Mouse (Mus musculus) kidney, postnatal 25 days (tissue): ENCODE measurements around the gene E130116L18Rik.
A peak's percentile ranks its signal among the peaks of the same experiment; 100 is the strongest.
"Not testable (repeated sequence)": the region's sequence is repeated elsewhere in the genome, so short reads cannot be mapped to it uniquely, and the experiment has no call there.

ENCODE experiments used
- DNase-seq, 2 experiments: peaks; one replicate each; pipeline ENCODE4 v3.0.0; 2021; ENCODE audit warnings: mixed read lengths in 2 of 2

E130116L18Rik gene

DNA sequence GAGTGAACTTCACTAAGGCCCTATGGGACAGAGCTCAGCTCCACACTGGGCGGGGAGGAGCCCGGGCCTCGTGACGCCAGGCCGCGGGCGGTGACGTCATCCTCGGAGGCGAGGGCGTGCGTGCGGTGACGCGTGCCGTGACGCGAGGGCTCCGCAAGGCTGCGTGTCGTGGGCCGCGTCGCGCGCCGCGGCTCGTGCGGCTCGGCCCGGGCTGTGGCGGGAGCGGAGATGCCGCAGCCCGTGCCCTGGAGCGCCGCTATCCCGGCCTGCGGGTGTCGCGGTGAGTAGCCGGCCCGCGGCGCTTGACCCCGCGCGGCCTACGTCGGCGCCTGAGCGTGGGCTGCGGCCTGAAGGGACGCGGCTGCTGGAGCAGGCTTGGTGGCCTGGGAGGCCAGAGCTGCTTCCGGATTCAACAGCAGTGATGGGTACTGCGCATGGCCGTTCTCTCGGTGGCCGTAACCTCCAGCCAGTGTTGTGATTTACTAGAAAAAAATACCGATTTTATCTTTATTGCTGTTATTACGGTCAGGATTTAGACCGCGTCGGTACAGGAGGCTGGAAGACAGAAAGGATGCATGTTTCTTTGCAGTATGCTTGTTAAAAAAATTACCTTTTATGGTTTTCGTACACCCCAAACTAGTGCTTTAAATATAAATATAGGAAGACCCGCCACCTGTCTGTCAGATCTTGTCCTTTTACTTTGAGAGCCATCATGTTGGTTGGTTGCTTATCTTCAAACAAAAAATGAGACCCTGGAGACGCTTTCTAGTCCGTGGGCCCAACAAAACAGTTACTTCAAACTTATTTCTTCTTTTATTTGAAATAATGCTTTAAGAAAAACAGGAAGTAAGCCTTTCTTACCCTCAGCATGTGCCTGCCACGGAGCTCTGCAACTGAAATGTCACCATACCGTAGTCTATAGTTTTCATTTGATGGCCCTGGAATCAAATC lies at the start of gene E130116L18Rik:
Gene E130116L18Rik (minus strand): TSS at position 402 of the 951 bp plus-strand sequence.
- peak; percentile 89 to 94 for DNase-seq

DNA sequence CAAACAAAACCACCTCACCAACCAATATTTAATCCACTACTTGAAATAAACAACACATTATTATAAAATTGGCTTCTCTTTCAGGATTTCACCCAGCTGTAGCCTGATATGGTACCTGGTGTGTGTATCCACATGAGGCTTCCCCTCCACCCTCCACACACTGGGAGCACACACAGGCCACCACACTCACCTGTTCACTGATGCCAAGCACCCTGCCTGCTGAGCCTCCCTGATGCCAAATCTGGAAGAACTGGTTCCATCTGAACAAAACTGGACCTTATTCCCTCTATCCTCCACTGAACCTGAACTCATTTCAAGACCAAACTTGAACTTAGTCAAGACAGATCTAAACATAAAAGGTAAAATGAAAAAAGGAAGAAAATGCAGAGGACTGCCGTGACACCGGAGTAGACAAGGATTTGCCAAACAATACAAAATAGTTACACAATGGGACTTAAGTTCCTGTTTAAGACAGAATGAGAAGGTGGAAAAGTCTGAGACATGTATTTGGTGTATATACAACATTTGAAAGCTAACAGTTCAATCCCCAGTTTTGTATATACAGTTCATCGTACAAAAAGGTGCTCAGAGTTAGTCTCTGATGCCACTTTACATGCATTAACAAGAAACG lies 45.4 kb upstream of the E130116L18Rik start:
- peak in 1 of 2 experiments; percentile 67 for DNase-seq

DNA sequence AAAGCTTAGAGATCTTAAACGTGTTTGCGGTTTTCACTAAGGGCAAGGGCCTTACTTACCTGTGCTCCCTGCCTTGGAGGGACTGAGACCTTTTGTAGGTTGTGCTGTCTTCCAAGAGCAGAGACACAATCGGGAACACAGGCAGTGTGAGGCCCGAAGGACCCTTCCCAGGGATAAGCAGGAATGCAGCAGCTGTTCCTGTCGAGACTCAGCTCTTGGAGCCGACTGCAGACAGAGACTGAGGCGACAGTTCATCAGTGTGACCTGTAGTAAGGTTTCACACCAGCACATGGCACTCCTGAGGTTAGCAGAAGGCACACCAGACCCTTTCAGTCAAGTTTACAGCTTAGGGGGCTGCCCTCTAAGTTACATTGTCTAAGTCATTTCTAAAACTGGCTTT lies 39.3 kb upstream of the E130116L18Rik start:
- DNase-seq = peak in 1 of 2 experiments; percentile 32

DNA sequence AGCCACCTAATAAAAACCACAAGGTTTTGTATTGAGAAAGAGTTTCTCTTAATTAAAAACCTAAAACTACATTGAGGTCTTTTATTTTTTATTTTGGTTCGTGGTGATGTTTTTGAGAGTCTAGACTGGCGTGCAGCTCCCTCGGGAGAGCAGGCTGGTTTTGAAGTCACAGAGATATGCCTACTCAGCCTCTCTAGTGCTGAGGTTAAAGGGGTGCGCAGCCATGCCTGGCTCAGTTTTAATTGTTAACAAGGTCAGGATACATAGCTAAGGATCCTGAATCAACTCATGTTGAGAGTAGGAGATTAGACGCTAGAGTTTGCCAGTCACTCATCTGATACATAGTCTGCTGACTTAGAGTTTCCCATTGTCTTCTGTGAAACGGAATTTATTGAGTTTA lies 38.5 kb upstream of the E130116L18Rik start:
- DNase-seq = peak; percentile 48 to 64

DNA sequence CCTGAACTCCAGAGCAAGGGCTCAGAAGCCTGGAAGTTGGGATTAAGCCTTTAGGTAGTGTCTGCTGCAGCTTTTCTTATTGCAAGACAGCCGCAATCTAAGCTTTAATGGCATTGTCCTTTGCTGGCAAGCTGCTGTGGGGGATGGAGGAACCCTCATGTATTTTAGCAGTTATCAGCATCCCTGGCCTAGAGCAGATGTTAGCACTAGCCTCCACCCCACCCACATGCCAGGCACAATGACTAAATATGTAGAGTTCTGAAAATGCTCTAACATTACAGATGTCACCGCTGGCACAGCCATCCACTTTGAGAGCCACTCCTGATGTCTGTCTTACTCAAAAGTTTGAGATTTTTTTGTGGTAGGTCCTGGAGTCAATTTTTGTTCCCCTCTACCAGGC lies 33.7 kb upstream of the E130116L18Rik start:
- DNase-seq = no peak

DNA sequence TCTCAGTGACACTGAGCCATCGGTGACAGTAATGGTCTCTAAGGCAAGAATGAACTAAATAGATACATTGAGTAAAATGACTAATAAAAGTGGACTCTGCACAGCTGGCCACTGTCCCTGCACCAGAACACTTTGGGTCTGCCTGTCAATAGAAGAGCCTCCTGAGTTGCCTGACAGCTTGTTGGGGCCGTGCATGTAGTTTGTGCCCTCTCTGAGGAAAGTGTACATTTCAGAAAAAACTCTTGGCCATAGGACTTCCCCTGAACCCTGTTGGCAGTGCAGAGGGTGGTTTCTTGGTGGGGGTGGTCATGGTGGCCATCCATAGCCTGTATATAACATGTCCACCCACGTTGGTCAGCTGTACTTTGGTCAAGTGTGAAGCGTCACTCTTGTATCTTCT lies 31.5 kb upstream of the E130116L18Rik start:
- peak in 1 of 2 experiments; percentile 29 for DNase-seq

DNA sequence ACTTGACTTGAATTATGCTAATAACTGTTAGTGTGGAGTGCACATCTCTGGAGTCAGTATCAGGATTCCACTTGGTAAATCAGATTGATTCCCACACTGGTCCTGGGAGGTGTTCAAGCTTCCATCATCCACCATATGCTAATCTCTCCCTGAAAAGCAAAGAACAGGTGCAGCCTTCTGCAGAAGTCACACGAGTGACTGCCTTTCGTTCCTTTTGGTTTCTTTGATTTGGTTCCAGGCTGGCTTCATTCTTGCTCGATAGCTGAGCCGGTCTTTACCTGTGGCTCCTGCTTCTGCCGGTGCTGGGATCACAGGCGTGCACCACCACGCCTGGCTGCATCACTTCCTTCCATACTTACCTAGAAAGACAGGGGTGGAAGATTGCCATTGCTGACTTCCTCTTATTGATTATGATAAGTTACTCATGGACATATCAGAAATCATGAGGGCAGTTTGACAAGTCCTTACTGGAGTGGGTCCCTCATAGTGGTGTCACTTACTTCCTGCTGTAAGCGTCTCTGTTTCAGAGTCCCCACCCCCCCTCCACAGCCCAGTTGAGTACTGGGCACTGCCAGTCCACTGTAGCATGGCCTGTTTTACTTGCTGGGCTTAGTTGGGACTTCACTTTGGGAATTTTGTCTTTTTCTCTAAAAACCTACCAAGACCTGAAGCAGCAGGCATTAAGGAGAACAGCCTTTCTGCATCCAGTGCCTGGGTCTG lies 30.0 kb upstream of the E130116L18Rik start:
- peak in 1 of 2 experiments; percentile 62 for DNase-seq

DNA sequence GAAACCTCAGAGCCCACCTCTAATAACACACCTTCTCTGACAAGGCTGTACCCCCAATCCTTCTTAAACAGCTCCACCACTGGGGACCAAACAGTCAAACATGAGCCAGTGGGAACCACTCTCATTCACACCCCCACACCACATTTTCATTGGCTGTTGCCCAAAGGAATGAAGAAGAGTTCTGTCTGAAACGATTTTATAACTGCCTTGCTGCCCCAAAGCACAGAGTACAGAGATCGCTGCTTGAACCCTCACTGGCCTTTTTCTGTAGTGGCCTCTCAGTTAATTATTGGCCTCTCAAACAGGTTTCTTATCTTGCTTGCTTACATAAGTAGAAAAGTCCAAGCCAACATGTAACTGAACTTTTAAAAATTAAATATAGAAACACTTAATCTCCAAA lies 29.5 kb upstream of the E130116L18Rik start:
- DNase-seq = peak; percentile 71 to 84

DNA sequence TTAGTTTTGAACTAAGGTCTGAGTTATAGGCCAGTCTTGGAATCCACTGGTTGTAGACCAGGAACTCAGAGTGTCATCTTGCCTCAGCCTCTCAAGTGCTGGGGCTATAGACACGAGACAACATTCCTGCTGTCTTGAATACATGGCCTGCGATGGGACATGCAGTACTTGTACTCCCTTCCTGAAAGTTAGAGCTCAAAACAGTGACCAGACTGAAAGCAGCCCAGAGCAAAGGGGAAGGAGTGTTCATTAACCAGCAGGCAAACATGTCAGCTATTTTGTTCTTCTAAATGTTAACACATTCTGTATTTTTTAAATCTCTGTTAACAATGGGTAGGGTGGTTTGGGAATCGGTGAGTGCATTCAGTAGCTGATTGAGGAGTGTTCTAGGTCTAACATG lies 24.1 kb upstream of the E130116L18Rik start:
- DNase-seq = peak; percentile 58 to 79

DNA sequence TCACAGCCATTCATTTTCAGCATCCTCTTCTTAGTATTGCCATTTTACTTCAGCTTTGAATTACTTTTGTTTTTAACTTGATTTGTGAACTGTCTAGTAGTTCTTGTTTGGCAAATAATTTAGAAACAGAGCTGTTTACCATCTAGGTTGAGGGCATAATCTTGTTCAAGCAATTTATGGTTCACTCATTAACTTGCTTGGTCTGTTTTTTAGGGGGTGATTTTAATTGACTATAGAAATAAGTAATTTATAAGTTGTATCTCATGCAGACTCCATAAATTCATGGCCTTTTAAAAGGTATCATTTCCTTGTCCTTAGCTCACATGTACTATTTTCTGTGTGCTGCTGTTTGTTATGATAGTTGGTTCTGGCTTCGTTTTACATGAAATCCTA lies 23.5 kb upstream of the E130116L18Rik start:
- DNase-seq = no peak

DNA sequence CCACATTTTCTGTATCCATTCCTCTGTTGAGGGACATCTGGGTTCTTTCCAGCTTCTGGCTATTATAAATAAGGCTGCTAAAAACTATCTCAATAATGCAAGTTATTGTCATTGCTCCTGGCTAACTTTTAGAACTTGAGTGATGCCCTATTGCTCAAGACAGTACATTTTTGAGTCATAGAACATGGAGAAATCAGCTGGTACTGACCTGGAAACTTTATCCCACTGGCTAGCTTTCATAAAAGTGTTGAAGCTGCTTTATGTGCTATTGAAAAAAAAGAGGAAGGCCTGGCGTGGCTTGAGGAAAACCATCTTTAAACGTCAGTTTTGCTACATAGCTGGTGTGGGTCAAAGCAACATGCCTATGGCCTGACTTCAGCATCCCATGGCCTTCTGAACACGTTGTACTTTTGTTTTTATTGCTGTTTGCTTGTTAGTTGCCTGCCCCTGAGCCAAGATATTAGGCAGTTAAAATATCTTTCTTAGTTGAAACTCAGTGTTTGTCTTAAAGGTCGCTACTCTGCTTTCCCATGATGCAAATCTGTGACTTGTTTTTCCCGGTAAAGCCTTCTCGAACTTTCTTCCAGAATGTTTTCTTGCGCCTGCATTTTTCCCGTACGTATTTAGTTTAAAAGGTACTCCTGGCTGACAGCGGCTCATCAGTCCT lies 23.0 kb upstream of the E130116L18Rik start:
- peak in 1 of 2 experiments; percentile 59 for DNase-seq

DNA sequence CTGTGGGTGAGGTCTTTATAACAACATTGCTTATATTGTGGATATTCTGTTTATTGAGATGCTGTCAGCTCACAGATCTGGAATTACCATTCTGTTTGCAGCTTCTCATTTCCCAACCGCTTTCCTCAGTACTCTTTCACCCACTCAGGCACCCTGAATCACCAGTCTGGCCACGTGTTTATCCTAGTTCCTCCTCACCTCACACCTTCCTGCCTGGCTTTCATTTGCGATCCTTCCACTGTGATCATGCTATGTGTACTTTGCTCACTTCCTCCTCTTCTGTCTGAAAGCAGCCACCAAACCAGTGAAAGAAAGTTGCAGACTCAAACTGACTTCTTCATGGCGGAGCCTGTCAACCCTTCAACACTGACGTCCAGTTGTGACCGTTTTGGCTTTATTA lies 20.1 kb upstream of the E130116L18Rik start:
- peak; percentile 55 to 82 for DNase-seq

DNA sequence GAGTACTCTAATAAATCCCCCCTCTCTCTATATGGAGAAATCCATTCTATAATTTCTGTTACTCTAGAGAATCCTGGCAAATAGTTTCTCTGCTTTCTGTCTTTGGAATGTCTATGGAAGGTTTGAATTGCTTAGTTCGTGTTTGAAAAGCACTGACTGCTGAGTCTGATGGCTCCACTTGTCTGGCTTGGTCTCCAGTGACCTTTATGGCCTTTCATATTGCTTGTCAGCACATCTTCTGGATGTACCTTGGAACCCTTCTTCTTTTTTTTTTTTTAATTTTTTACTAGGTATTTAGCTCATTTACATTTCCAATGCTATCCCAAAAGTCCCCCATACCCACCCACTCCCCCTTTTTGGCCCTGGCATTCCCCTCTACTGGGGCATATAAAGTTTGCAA lies 1.4 kb upstream of the E130116L18Rik start:
- peak; percentile 44 to 49 for DNase-seq

DNA sequence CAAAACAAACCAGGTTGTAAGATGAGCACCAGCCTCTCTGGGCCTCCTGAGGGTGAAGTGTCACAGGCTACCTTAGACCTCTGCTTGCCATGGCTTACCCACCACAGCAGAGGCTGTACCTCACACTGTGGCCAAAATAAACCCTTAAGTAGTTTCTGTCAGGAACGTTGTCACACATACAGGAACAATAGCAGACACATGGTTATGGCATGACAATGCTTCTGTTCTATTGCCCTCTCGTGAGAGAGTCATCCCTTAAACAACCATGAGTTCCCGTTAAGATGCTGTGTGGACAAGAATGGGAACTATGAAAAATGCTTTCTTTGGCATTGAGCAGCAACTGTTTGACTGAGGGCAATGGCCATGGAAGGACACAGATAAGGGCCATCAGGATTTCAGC lies 1.3 kb downstream of the E130116L18Rik start, which contains the start of gene Galnt11:
Gene Galnt11 (plus strand): TSS at position 301 of the 400 bp plus-strand sequence.
- DNase-seq = no peak

DNA sequence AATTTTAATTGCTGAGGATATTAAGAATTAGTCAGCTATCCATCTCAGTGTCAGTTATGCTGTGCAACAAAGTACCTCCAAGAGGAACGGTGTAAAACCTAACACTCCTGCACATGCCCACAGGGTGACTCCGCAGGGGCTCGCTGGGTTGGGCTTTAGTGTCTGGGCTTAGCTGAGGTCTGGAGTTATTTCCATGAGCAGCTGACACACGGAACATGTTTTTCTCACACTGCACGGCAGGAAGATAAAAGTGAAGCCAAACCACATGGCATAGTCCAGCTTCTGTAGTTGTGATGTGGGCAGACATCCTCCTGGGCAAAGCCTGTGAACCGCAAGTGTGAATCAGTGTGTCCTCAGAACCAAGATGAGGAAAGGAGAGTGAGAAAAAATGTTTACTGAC lies 7.9 kb downstream of the E130116L18Rik start:
- DNase-seq = no peak

DNA sequence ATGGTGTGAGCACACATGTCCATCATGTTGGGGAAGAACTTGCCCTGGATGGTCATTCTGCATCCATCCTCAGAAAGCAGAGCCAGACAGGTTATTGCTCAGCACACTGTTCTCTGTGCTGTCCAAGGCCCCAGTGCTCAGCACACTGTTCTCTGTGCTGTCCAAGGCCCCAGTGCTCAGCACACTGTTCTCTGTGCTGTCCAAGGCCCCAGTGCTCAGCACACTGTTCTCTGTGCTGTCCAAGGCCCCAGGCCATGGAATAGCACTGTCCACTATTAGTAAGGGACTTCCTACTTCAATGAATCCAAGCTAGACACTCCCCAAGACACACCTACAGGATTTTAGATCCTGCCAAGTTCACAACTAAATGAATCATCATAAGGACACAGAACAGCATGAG lies 9.7 kb downstream of the E130116L18Rik start:
- DNase-seq = not testable (repeated sequence)

DNA sequence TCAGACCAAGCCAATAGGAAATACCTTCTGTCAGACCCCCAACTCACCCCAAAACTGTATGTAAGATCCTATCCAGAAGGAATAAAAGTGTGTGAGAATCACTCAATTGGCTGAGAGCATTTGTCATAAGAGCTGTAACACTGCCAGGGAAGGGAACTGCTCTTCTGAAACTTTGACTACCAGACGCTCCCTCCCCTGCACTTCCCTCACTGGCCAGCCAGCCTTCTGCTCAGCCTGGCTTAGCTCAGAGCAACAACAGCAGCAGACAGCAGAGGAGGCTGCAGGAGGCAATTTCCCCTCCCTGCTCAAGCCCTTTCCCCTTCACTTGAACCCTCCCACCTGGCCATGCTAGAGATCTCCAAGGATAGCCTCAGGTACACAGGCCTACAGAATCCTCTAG lies 11.1 kb downstream of the E130116L18Rik start:
- DNase-seq = no peak

DNA sequence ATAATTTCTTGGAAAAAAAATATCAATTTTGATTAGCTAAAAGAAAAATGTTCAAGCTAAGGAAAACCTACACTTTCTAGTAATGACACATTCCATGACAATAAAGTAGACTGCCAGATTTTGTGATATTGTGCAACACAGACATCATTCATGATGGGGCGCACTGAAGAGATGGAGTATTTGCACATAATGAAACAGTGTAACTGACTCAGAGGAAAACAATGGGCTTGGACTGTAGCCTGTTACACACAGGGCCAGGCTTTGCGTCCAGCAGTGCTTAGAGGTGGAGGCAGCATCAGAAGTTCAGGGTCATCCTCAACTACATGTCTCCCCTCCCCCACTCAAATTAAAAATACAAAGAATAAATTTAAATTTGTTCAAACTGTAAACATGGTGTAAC lies 32.4 kb downstream of the E130116L18Rik start:
- DNase-seq = no peak

DNA sequence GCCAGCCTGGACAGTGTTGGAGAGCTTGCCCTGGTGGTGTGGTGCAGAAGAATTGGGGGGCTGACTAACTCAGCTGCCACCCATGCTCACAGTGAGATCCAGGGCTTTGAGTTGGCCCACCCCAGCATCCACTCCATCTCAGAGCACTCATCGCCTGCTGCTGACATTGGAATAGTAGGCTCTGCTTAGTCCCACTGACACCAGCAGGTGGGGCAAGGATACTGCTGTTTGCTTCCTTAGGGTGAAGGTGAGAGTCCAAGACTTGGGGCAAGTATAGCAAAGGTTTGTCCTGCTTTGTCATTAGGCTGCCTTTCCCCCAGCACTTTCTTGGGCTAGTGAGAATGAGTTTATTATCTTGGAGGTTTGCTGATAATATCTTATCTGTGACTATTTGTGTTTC lies 34.2 kb downstream of the E130116L18Rik start:
- DNase-seq = peak; percentile 72 to 83

DNA sequence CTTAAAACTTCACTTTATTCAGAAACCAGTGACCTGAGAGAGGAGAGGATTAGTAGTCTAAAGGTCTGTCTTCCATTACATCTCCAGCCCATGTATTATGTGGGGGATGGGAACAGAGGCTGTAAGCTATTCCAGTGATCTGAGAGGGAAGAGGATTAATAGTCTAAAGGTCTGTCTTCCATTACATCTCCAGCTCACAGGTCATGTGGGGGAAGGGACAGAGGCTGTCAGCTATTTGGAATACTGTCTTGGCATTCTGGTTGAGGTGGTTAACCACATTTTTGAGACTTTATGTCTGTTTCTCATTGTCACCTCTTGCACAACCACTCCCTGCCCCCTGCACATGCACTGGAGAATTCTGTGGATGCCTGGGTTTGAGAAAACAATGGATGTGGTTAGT lies 35.2 kb downstream of the E130116L18Rik start:
- DNase-seq = peak; percentile 59 to 76

DNA sequence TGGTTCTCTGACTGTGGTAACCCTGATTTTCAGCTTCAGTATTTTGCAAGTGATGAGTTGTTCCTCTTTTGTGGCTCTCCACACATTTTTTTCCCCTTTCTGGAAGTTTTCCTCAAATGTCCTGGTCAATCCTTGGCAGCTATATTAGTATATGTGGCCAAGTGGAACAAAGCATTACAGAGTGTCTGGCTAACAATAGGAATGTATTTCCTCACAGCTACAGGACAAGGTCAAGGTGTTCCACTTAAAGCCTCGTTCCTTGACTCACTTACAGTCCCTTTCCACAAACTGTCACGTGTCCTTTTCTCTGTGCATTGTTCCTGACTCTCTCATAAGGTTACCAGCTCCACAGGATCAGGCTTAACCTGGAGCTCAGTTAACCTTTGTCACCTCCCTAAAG lies 38.4 kb downstream of the E130116L18Rik start:
- no peak for DNase-seq

DNA sequence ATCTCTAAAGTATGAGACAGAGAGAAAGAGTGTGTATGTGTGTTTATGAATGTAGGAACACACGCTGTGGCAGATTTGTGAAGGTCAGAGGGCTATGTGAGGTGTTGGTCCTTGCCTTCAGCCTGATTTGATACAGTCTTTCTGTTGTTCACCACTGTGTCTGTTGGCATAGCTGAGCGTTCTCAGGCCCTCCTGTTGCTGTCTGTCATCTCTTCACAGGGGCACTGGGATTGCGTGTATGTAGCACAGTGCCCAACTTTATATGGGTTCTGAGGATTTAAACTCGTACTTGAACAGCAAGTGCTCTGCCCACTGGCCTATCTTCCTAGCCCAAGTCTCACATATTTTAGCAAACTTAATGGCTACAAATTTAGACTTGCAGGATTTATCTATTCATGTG lies 39.4 kb downstream of the E130116L18Rik start:
- DNase-seq = no peak
